Mouse (Mus musculus) lung, adult 2 months (tissue): ENCODE measurements at regions not wholly inside any gene's neighbourhood (a gene's known extent, or its start where the extent isn't known, plus 50 kb on each side); places are given as distances from the start of the nearest gene placed in this dataset.

ENCODE experiments used
- CTCF ChIP-seq: fragments of 200-500 bp; IDR thresholded peaks from 2 replicates; pipeline ENCODE4 v1.5.1; 2011; ENCODE audit warnings: mild to moderate bottlenecking, low read length, control low read depth; ENCODE audit not compliant: insufficient read depth
- POLR2A ChIP-seq: fragments of 200-500 bp; IDR thresholded peaks from 2 replicates; pipeline ENCODE4 v1.6.1; 2011; ENCODE audit warnings: low read depth, mild to moderate bottlenecking, control low read depth, low read length, borderline replicate concordance; ENCODE audit errors: extremely low read depth

GRCm38 (mm10) chr11:94876707-94877106, 59.3 kb upstream of the Col1a1 start:
- TF ChIP-seq CTCF = no peak
- TF ChIP-seq POLR2A = no peak
